Comparison of ENCODE assay signal across 25 mouse cellular contexts in genomic region chr2:180459437-180459836, GRCm38 (mm10). TPM values are rescaled to one million over a fixed set of nuclear protein-coding genes. Genes with fewer than 3 reads are reported as not detected.
"Had no signal": no experiment of that assay in that cellular context is flagged by ENCODE, and none has a peak within 500 bp of the region (broad histone marks: within the 10 kb centered on the region; RNA-seq: fewer than 3 reads in every experiment).

No protein-coding gene starts in this region.

- H3K4me3 ChIP-seq: heart, adult 2 months; heart, embryonic 13.5 days; heart, embryonic 15.5 days; hindbrain, embryonic 13.5 days; hindbrain, embryonic 15.5 days; kidney, embryonic 15.5 days; left cerebral cortex, adult 2 months; limb, embryonic 10.5 days; limb, embryonic 12.5 days; liver, embryonic 13.5 days; liver, embryonic 15.5 days had no signal

- DNase-seq: gastrocnemius, postnatal 14 days; gastrocnemius, postnatal 36 days; heart, adult 11 months; heart, adult 2 months; heart, postnatal 14 days; heart, postnatal 36 days; kidney, adult 18-20 months; kidney, adult 9 months; kidney, postnatal 10 days; liver; liver, embryonic 13.5 days had no signal

- H3K27ac ChIP-seq: heart, adult 2 months; heart, embryonic 13.5 days; heart, embryonic 15.5 days; hindbrain, embryonic 13.5 days; hindbrain, embryonic 15.5 days; hindbrain, postnatal 0 days; kidney, embryonic 15.5 days; left cerebral cortex, adult 2 months; limb, embryonic 10.5 days; limb, embryonic 12.5 days; liver, embryonic 13.5 days; liver, embryonic 15.5 days had no signal

- H3K36me3 ChIP-seq: heart, embryonic 13.5 days; heart, embryonic 15.5 days; hindbrain, embryonic 13.5 days; hindbrain, embryonic 15.5 days; kidney, embryonic 15.5 days; limb, embryonic 10.5 days; limb, embryonic 12.5 days; liver, embryonic 13.5 days; liver, embryonic 15.5 days had no signal

RNA-seq across cellular contexts. Expression of gene Slco4a1, which starts 3.4 kb away (rescaled TPM):
- total RNA-seq: gastrocnemius, adult 18-20 months; heart, adult 2 months had no signal
- polyA plus RNA-seq: heart, embryonic 11.5 days; heart, postnatal 0 days had no signal

RNA-seq across cellular contexts. Expression of gene Ntsr1, which starts 40.3 kb away (rescaled TPM):
- total RNA-seq: gastrocnemius, adult 18-20 months; gastrocnemius, postnatal 14 days; gastrocnemius, postnatal 36 days; heart, adult 2 months; heart, postnatal 14 days; heart, postnatal 36 days; hematopoietic stem cell, adult 5-6 weeks had no signal
- polyA plus RNA-seq: heart, adult 2 months had no signal
